Mouse (Mus musculus) forebrain, embryonic 15.5 days (tissue): ENCODE data around the gene Pcx. TPM values are rescaled to one million over a fixed set of nuclear protein-coding genes. Genes with fewer than 3 reads are reported as not detected.
A peak's percentile ranks its signal among the peaks of the same experiment; 100 is the strongest.

ENCODE experiments used
- ATAC-seq: fragments of 200-750 bp; cut with Nextera tagmentation; replicated peaks from 2 replicates; pipeline ENCODE4 v1.8.0; 2017; ENCODE audit warnings: mild to moderate bottlenecking, moderate TSS enrichment, moderate library complexity
- H3K27ac ChIP-seq: fragments of 300-500 bp; sonication (generic); replicated peaks from 2 replicates; pipeline ENCODE4 v1.5.1; 2015; ENCODE audit warnings: mild to moderate bottlenecking, inconsistent platforms
- H3K27me3 ChIP-seq: fragments of 300-500 bp; sonication (generic); 2 replicates; pipeline ENCODE4 v1.6.1; 2015; ENCODE audit warnings: inconsistent platforms
- H3K36me3 ChIP-seq: fragments of 300-500 bp; sonication (generic); 2 replicates; pipeline ENCODE4 v1.6.1; 2015; ENCODE audit warnings: mild to moderate bottlenecking, inconsistent platforms
- H3K4me1 ChIP-seq: fragments of 300-500 bp; sonication (generic); 2 replicates; pipeline ENCODE4 v1.6.1; 2015; ENCODE audit warnings: inconsistent platforms
- H3K4me2 ChIP-seq: fragments of 300-500 bp; sonication (generic); replicated peaks from 2 replicates; pipeline ENCODE4 v1.6.1; 2015; ENCODE audit warnings: mild to moderate bottlenecking, inconsistent platforms
- H3K4me3 ChIP-seq: fragments of 300-500 bp; sonication (generic); 2 replicates; pipeline ENCODE4 v1.5.1; 2015; ENCODE audit warnings: mild to moderate bottlenecking, inconsistent platforms
- H3K9ac ChIP-seq: fragments of 300-500 bp; sonication (generic); replicated peaks from 2 replicates; pipeline ENCODE4 v1.6.1; 2015; ENCODE audit warnings: mild to moderate bottlenecking, inconsistent platforms
- H3K9me3 ChIP-seq: fragments of 300-500 bp; sonication (generic); 2 replicates; pipeline ENCODE4 v1.6.1; 2016; ENCODE audit warnings: inconsistent platforms
- WGBS: fragments of 180-500 bp; shearing (Covaris S2); methylation state at CpG from one replicate; pipeline ENCODE4 v1.1.7; 2015; ENCODE audit warnings: mixed read lengths; 5-methylcytosine and 5-hydroxymethylcytosine counted together
- polyA plus RNA-seq: library from polyadenylated mRNA; unstranded; fragments of >200 nt; fragmentation: Nextera tagmentation; extraction: Ambion mirVana; gene quantifications from 2 replicates; pipeline ENCODE4 v1.2.1, GENCODE M21; 2015

Gene Pcx
- polyA plus RNA-seq, 1 experiment from 2014 or later = 28.4 TPM

DNA sequence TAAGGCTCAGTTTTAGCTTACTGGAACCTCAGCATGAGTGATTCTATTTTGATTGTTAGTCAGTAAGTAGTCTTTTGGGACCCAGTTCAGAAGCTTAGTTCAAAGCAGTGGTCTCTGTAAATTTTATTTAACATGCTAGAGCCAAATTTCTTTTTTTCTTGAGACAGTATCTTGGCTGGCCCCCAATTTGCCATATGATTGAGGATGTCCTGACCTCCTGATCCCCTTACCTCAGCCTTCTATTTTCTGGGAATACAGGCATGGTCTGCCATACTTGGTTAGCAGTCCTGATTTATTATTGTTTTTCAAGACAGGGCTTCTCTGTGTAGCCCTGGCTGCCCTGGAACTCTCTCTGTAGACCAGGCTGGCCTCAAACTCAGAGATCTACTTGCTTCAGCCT is 25.6 kb downstream of the Pcx start:
- Histone ChIP-seq H3K9me3 (no peaks in the 10 kb centered on the region), H3K4me1 (no peaks in the 10 kb centered on the region), H3K27ac (no peak overlapping the region), H3K9ac (no peak overlapping the region), H3K27me3 (no peaks in the 10 kb centered on the region), H3K4me3 (no peak overlapping the region), H3K36me3 (no peaks in the 10 kb centered on the region), H3K4me2 (no peak overlapping the region)
- no peak for ATAC-seq

- H3K9ac ChIP-seq = no peak overlapping the region
- H3K27ac ChIP-seq = no peak overlapping the region
- H3K4me3 ChIP-seq = no peak overlapping the region
- no peaks in the 10 kb centered on the region for H3K36me3 ChIP-seq
- no peaks in the 10 kb centered on the region for H3K4me1 ChIP-seq
- no peaks in the 10 kb centered on the region for H3K9me3 ChIP-seq
- no peaks in the 10 kb centered on the region for H3K27me3 ChIP-seq
- no peak overlapping the region for H3K4me2 ChIP-seq
- no peak for ATAC-seq
- 56% methylated on average over 3 of the region's 3 CpGs for WGBS
These were observed 26.3 kb downstream of the Pcx start for GRCm38 (mm10) chr19:4536606-4537005.

GRCm38 (mm10) chr19:4540263-4540662 is 30.0 kb downstream of the Pcx start:
- 88% methylated on average over 6 of the region's 6 CpGs for WGBS
- Histone ChIP-seq H3K4me3 (no peak overlapping the region), H3K36me3 (no peaks in the 10 kb centered on the region), H3K4me1 (no peaks in the 10 kb centered on the region), H3K27ac (no peak overlapping the region), H3K4me2 (no peak overlapping the region), H3K27me3 (no peaks in the 10 kb centered on the region), H3K9me3 (no peaks in the 10 kb centered on the region), H3K9ac (no peak overlapping the region)
- ATAC-seq = no peak

DNA sequence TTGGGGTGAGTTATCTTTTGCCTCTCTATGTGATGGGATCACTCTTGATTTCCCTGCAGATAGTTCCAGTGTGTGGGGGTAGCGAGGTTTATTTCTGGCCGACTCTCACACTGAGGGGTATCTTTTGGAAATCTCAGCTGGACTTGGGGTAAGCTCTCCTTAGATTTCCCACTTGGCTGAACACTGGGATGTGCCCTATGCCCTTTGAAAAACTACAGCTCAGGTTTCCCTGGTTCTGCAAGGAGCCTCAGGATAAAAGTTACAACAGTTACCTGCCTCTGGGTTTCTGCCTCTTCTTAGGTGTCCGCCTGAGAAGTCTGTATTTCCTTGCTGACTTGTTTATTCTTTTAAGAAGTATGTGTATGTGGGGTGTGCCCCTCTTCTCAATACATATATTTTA is 30.7 kb downstream of the Pcx start:
- WGBS = 85% methylated on average over 3 of the region's 3 CpGs
- no peak overlapping the region for H3K27ac ChIP-seq

GRCm38 (mm10) chr19:4542081-4542480 is 31.8 kb downstream of the Pcx start:
- no peak overlapping the region for H3K4me3 ChIP-seq
- H3K4me2 ChIP-seq = no peak overlapping the region
- no peaks in the 10 kb centered on the region for H3K4me1 ChIP-seq
- no peaks in the 10 kb centered on the region for H3K36me3 ChIP-seq
- no peak overlapping the region for H3K27ac ChIP-seq
- no peak for ATAC-seq
- no peak overlapping the region for H3K9ac ChIP-seq
- H3K9me3 ChIP-seq = no peaks in the 10 kb centered on the region
- no peaks in the 10 kb centered on the region for H3K27me3 ChIP-seq

More for the DNA sequence above, 30.7 kb downstream of the Pcx start:
- no peak overlapping the region for H3K4me2 ChIP-seq
- no peak overlapping the region for H3K4me3 ChIP-seq
- H3K4me1 ChIP-seq = no peaks in the 10 kb centered on the region
- no peaks in the 10 kb centered on the region for H3K9me3 ChIP-seq
- H3K9ac ChIP-seq = no peak overlapping the region
- H3K36me3 ChIP-seq = no peaks in the 10 kb centered on the region
- H3K27me3 ChIP-seq = no peaks in the 10 kb centered on the region
- no peak for ATAC-seq

DNA sequence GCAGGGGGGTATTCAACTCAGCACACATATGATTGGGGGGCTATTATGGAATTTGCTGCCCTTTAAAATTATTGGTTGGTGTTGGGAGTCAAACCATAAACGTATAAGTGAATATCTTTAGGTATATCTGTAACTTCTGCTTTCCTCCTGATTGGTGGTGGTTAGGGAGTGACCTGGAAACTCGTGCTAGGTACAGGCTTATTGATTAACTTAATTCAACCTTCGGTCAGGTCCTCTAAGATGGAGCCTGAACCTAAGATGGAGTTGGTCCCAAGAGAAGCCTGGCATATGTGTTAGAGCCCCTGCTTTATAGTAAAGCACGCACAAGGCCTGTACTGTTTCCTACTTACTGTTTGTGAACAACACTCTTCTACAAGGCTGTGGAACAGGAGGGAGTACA is 34.8 kb downstream of the Pcx start:
- Histone ChIP-seq H3K36me3 (no peaks in the 10 kb centered on the region), H3K4me1 (no peaks in the 10 kb centered on the region), H3K9me3 (no peaks in the 10 kb centered on the region), H3K4me2 (no peak overlapping the region), H3K27ac (no peak overlapping the region), H3K9ac (no peak overlapping the region), H3K27me3 (no peaks in the 10 kb centered on the region), H3K4me3 (no peak overlapping the region)
- no peak for ATAC-seq
- WGBS = 82% methylated on average over 4 of the region's 4 CpGs

DNA sequence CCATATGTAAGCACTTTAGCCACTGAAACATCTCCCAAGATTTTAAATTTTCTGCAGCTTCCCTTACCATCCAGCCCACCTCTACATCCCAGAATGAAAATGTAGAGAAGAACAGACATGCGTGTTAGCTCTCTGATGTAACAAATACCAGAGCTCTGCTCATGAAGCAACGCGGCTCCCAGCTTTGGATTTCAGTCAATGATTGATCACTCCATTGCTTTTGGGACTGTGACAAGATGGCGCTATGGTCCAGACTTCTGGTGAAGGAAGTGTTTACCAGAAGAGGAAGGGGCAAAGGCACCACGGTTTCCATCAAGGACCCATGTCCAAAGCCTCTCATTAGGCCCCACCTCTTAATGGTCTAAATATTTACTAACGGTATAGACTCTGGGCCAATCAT is 35.6 kb downstream of the Pcx start:
- Histone ChIP-seq H3K4me1 (no peaks in the 10 kb centered on the region), H3K27me3 (no peaks in the 10 kb centered on the region), H3K27ac (no peak overlapping the region), H3K9me3 (no peaks in the 10 kb centered on the region), H3K4me3 (no peak overlapping the region), H3K36me3 (no peaks in the 10 kb centered on the region), H3K9ac (no peak overlapping the region), H3K4me2 (no peak overlapping the region)
- ATAC-seq = no peak
- 93% methylated on average over 6 of the region's 6 CpGs for WGBS

DNA sequence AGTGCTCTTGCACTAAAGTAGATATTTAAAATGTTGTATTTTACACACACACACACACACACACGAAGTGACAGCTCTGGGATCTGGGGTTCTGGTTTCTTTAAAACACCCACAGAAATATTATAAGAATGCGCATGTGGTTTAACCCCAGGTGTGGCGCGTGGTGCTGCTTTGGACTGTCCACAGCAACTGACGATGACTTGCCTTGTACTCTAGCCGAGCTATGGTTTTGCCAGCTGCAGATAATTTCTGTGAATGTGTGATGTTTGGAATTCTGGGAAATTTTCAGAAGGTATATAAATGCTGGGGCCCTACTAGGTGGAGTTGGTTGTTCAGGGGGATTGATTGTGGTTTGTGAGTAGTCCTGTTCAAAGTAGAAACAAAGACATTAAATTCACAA is 37.5 kb downstream of the Pcx start:
- Histone ChIP-seq H3K4me2 (no peak overlapping the region), H3K9ac (no peak overlapping the region), H3K36me3 (no peaks in the 10 kb centered on the region), H3K27me3 (no peaks in the 10 kb centered on the region), H3K9me3 (no peaks in the 10 kb centered on the region), H3K27ac (no peak overlapping the region), H3K4me3 (no peak overlapping the region), H3K4me1 (no peaks in the 10 kb centered on the region)
- ATAC-seq = no peak
- WGBS = 88% methylated on average over 6 of the region's 6 CpGs

- no peak overlapping the region for H3K4me3 ChIP-seq
- no peak for ATAC-seq
- no peaks in the 10 kb centered on the region for H3K36me3 ChIP-seq
- no peak overlapping the region for H3K4me2 ChIP-seq
- WGBS = 77% methylated on average over 3 of the region's 3 CpGs
- H3K9ac ChIP-seq = no peak overlapping the region
- no peaks in the 10 kb centered on the region for H3K27me3 ChIP-seq
- H3K4me1 ChIP-seq = no peaks in the 10 kb centered on the region
- no peak overlapping the region for H3K27ac ChIP-seq
- no peaks in the 10 kb centered on the region for H3K9me3 ChIP-seq
These were observed 38.1 kb downstream of the Pcx start for GRCm38 (mm10) chr19:4548305-4548883.

DNA sequence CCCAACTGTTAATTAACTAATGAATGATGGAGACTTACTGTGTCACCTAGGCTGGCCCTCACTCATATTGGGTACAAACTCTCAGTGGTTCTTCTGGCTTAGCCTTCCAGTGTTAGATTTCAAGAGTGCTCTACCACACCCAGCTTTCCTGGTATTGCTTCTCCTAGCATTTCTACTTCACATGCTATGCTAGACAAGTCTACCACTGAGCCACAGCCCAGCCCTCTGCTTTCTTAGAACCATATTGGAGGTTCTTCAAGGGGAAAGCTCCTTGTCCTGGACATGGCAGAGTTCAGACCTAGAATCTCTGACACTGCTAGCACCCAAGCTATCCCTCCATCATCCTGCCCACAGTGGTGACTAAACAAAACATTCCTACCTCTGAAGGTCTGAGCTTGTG is 44.0 kb downstream of the Pcx start:
- ATAC-seq = no peak

DNA sequence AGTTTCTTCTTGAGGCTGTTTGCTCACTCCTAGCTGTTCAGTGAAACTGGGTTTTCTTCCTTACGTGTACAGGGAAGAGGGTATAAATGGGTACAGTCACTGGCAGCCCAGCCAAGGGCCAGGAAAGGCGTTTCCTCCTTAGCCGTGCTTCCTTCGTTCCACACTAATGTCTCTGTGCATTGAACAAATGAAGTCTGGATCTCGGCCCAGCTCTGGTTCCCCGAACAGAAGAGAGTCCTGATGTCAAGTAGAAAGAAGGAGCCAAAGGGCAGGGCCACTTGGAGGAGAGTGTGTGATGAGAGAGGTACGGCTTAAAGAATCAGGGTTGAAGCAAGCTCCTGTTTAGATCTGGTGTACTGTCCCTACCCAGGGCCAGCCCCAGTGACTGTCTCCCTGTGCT is 44.8 kb downstream of the Pcx start:
- 63% methylated on average over 7 of the region's 7 CpGs for WGBS
- no peak for ATAC-seq

More for the DNA sequence above, 44.0 kb downstream of the Pcx start:
- no peak overlapping the region for H3K4me2 ChIP-seq
- H3K27ac ChIP-seq = no peak overlapping the region
- no peak overlapping the region for H3K4me3 ChIP-seq
- no peaks in the 10 kb centered on the region for H3K27me3 ChIP-seq
- H3K4me1 ChIP-seq = peaks cover 14% of the 10 kb centered on the region
- H3K36me3 ChIP-seq = no peaks in the 10 kb centered on the region
- no peaks in the 10 kb centered on the region for H3K9me3 ChIP-seq
- no peak overlapping the region for H3K9ac ChIP-seq

DNA sequence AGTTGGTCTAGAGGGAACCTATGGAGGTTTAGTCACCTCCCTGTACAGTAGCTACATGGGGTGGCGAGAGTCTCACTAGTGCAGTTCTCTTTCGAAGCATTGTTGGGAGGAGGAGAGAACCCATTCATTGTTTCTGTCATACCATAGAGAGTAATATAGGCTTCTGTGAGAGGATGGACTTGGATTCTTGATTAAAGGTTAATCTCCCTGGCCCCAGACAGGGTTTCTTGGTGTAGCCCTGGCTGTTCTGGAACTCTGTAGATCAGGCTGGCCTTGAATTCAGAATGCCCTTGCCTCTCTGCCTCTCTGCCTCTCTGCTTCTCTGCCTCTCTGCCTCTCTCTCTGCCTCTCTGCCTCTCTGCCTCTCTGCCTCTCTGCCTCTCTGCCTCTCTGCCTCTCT is 46.5 kb downstream of the Pcx start:
- H3K9ac ChIP-seq = no peak overlapping the region
- no peaks in the 10 kb centered on the region for H3K27me3 ChIP-seq
- no peak overlapping the region for H3K27ac ChIP-seq
- peaks cover 24% of the 10 kb centered on the region for H3K4me1 ChIP-seq
- H3K4me3 ChIP-seq = no peak overlapping the region
- H3K4me2 ChIP-seq = no peak overlapping the region
- ATAC-seq = no peak
- H3K9me3 ChIP-seq = no peaks in the 10 kb centered on the region
- WGBS = 96% methylated on average over 2 of the region's 2 CpGs
- no peaks in the 10 kb centered on the region for H3K36me3 ChIP-seq

More for the DNA sequence above, 44.8 kb downstream of the Pcx start:
- H3K9ac ChIP-seq = no peak overlapping the region
- H3K4me2 ChIP-seq = no peak overlapping the region
- H3K36me3 ChIP-seq = no peaks in the 10 kb centered on the region
- H3K27me3 ChIP-seq = no peaks in the 10 kb centered on the region
- no peak overlapping the region for H3K27ac ChIP-seq
- H3K4me1 ChIP-seq = peaks cover 22% of the 10 kb centered on the region
- no peaks in the 10 kb centered on the region for H3K9me3 ChIP-seq
- H3K4me3 ChIP-seq = no peak overlapping the region

GRCm38 (mm10) chr19:4557796-4558569 is 47.7 kb downstream of the Pcx start:
- 45% methylated on average over 8 of the region's 8 CpGs for WGBS
- Histone ChIP-seq H3K4me1 (peaks cover 24% of the 10 kb centered on the region), H3K4me2 (no peak overlapping the region), H3K27me3 (no peaks in the 10 kb centered on the region), H3K9me3 (no peaks in the 10 kb centered on the region), H3K27ac (peak overlapping the region; percentile 66), H3K36me3 (no peaks in the 10 kb centered on the region), H3K4me3 (no peak overlapping the region), H3K9ac (no peak overlapping the region; the same call in 1 of the 2 replicates)
- peak; percentile 82 for ATAC-seq
